Mouse (Mus musculus) ES-E14 (cell line): ENCODE measurements around the gene Olfr70. TPM values are rescaled to one million over a fixed set of nuclear protein-coding genes. Genes with fewer than 3 reads are reported as not detected.

Experiments used
- DNase-seq: peaks from one replicate; pipeline ENCODE4 v3.0.0-alpha.2; 2013; ENCODE audit warnings: low read depth, low spot score
- H3K27ac ChIP-seq: 2 replicates; pipeline ENCODE4 v1.5.1; 2012; ENCODE audit warnings: low read depth, mild to moderate bottlenecking, low read length, moderate library complexity, mixed read lengths; ENCODE audit not compliant: poor library complexity, insufficient read depth, severe bottlenecking
- H3K36me3 ChIP-seq: 2 replicates; pipeline ENCODE4 v1.6.1; 2012; ENCODE audit warnings: mild to moderate bottlenecking, low read length, moderate library complexity, mixed read lengths; ENCODE audit not compliant: control insufficient read depth, poor library complexity, insufficient read depth, severe bottlenecking
- H3K4me1 ChIP-seq, 2 experiments: fragments of 150-350 bp in 1 of 2; sonication (generic) in 1 of 2; 2 replicates each; pipeline ENCODE4 v1.6.1; 2012; ENCODE audit warnings: low read length in 2 of 2, mild to moderate bottlenecking in 1 of 2, mixed read lengths in 1 of 2; ENCODE audit not compliant: control insufficient read depth in 2 of 2, insufficient read depth in 2 of 2, poor library complexity in 1 of 2
- H3K4me3 ChIP-seq, 2 experiments: fragments of 150-350 bp in 1 of 2; sonication (generic) in 1 of 2; 2 replicates each; pipeline ENCODE4 v1.5.1; 2012; ENCODE audit warnings: low read length in 2 of 2, low read depth in 1 of 2, mild to moderate bottlenecking in 1 of 2, mixed read lengths in 1 of 2; ENCODE audit not compliant: insufficient read depth in 1 of 2, poor library complexity in 1 of 2, severe bottlenecking in 1 of 2
- H3K9ac ChIP-seq: 2 replicates; pipeline ENCODE4 v1.6.1; 2012; ENCODE audit warnings: low read depth, mild to moderate bottlenecking, low read length, mixed read lengths; ENCODE audit not compliant: poor library complexity, insufficient read depth, severe bottlenecking
- H3K9me3 ChIP-seq: fragments of 150-350 bp; sonication (generic); 2 replicates; pipeline ENCODE4 v1.6.1; 2012; ENCODE audit warnings: low read depth, mild to moderate bottlenecking, low read length; ENCODE audit not compliant: control insufficient read depth, insufficient read depth
- CHD2 ChIP-seq: IDR thresholded peaks from 2 replicates; pipeline ENCODE4 v1.6.1; 2014; ENCODE audit warnings: mild to moderate bottlenecking, low read depth, low read length, inconsistent platforms
- HCFC1 ChIP-seq: IDR thresholded peaks from 2 replicates; pipeline ENCODE4 v1.6.1; 2012; ENCODE audit warnings: low read length, inconsistent platforms, borderline replicate concordance; ENCODE audit not compliant: insufficient read depth
- MAFK ChIP-seq: IDR thresholded peaks from 2 replicates; pipeline ENCODE4 v1.6.1; 2014; ENCODE audit warnings: mild to moderate bottlenecking, low read depth, low read length, inconsistent platforms; ENCODE audit not compliant: insufficient read depth
- ZC3H11A ChIP-seq: IDR thresholded peaks from 2 replicates; pipeline ENCODE4 v1.6.1; 2012; ENCODE audit warnings: low read depth, mild to moderate bottlenecking, inconsistent platforms, low read length, borderline replicate concordance
- ZNF384 ChIP-seq: IDR thresholded peaks from 2 replicates; pipeline ENCODE4 v1.6.1; 2012; ENCODE audit warnings: low read depth, low read length, inconsistent platforms
- in situ Hi-C, 2 experiments: fragments of 600-800 bp; cut with MboI; formaldehyde crosslinking; loops; one replicate each; pipeline ENCODE4 v1.15.1; 2025; ENCODE audit warnings: low sequenced_read_pairs in 2 of 2, inconsistent platforms in 1 of 2; ENCODE audit not compliant: unreplicated experiment in 2 of 2
- total RNA-seq: library from RNA; depleted of rRNA; stranded (reverse); fragments of 300-350 nt; gene quantifications from 2 replicates; pipeline ENCODE4 v1.2.3, GENCODE M21; 2012

Olfr70 gene
- total RNA-seq, 1 experiment = not detected

GRCm38 (mm10) chr4:43709869-43710268 lies 9.3 kb upstream of the Olfr70 start, which contains the start of gene Olfr71:
Gene Olfr71 (minus strand): TSS chr4:43710255.
- no peaks in the 10 kb centered on the region for H3K36me3 ChIP-seq
- H3K4me1 ChIP-seq = no peaks in the 10 kb centered on the region
- in situ Hi-C loops = no loop called here
- DNase-seq = no peak
- H3K9ac ChIP-seq = no peak within 1 kb of the TSS
- H3K27ac ChIP-seq = no peak within 1 kb of the TSS
- no peaks in the 10 kb centered on the region for H3K9me3 ChIP-seq
- H3K4me3 ChIP-seq = no peak within 1 kb of the TSS
- TF ChIP-seq MAFK = no peak
- no peak for TF ChIP-seq ZNF384
- TF ChIP-seq HCFC1 = no peak
- no peak for TF ChIP-seq CHD2
- TF ChIP-seq ZC3H11A = no peak

DNA sequence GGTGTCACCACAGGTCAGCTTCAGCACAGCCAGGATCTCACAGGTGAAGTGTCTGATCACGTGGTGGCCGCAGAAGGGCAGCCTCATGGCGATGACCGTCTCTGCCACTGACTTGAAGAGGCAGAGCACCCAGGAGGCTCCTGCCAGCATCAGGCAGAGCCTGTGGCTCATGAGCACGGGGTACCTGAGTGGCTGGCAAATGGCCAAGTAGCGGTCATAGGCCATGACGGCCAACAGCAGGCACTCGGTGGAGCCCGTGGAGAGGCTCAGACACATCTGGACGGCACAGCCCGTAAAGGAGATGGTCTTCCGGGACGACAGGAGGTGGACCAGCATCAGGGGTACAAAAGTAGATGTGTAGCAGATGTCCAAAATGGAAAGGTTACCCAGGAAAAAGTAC lies 5.4 kb upstream of the Olfr70 start:
- TF ChIP-seq CHD2 = no peak
- TF ChIP-seq ZC3H11A = no peak
- no peak for TF ChIP-seq MAFK
- TF ChIP-seq ZNF384 = no peak
- no peak for TF ChIP-seq HCFC1

DNA sequence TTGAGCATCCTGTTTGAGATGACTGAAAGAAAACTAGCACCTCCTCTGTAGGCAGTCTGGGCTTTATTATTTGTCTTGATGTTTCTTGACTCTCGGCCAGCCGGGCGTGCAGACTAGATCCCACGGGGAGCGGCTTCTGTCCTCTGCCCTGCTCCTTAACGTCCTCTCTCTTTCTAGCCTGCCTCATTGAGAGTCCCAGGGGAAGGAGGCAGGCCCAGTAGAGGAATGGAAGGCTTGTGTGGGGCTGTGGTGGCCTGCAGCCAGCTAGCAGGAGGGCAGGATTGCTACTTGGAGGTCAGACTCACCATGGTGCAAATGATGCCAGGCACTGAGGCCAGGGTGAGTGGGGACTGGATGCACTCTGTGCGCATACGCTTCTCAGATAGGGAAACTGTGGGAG lies 3.2 kb upstream of the Olfr70 start:
- Histone ChIP-seq H3K9me3 (no peaks in the 10 kb centered on the region), H3K4me3 (no peak overlapping the region), H3K36me3 (no peaks in the 10 kb centered on the region), H3K9ac (no peak overlapping the region), H3K4me1 (no peaks in the 10 kb centered on the region), H3K27ac (no peak overlapping the region)
- in situ Hi-C loops = no loop called here
- no peak for DNase-seq
- TF ChIP-seq HCFC1 (no peak), ZNF384 (no peak), MAFK (no peak), CHD2 (no peak), ZC3H11A (no peak)

More for the DNA sequence above, 5.4 kb upstream of the Olfr70 start:
- Histone ChIP-seq H3K36me3 (no peaks in the 10 kb centered on the region), H3K4me1 (no peaks in the 10 kb centered on the region), H3K9ac (no peak overlapping the region), H3K4me3 (no peak overlapping the region), H3K27ac (no peak overlapping the region), H3K9me3 (no peaks in the 10 kb centered on the region)
- in situ Hi-C loops = no loop called here
- DNase-seq = no peak

- H3K36me3 ChIP-seq = no peaks in the 10 kb centered on the region
- H3K27ac ChIP-seq = no peak overlapping the region
- H3K9me3 ChIP-seq = no peaks in the 10 kb centered on the region
- in situ Hi-C loops = no loop called here
- no peak overlapping the region for H3K4me3 ChIP-seq
- TF ChIP-seq CHD2 = no peak
- no peak for TF ChIP-seq ZC3H11A
- no peak for TF ChIP-seq MAFK
- no peak for TF ChIP-seq HCFC1
- TF ChIP-seq ZNF384 = no peak
- H3K4me1 ChIP-seq = no peaks in the 10 kb centered on the region
- H3K9ac ChIP-seq = no peak overlapping the region
- peak; percentile 61 for DNase-seq
Observed at GRCm38 (mm10) chr4:43703439-43703838, 2.8 kb upstream of the Olfr70 start.

DNA sequence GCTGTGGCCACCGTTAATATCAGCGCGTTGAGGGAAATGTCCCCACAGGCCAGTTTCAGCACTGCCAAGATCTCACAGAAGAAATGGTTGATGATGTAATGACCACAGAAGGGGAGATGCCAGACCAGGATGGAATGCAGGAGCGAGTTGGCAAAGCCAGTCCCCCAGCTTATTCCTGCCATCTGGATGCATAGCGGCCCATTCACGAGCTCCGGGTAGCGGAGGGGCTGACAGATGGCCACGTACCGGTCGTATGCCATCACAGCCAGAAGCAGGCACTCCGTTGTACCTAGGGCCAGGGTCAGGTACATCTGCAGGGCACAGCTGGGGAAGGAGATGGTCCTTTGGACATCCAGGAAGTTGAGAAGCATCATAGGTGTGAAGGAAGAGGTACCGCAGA lies 4.0 kb downstream of the Olfr70 start:
- Histone ChIP-seq H3K4me1 (peaks cover 0 to 5% of the 10 kb centered on the region in 2 experiments), H3K9me3 (no peaks in the 10 kb centered on the region), H3K27ac (no peak overlapping the region), H3K4me3 (no peak overlapping the region), H3K9ac (no peak overlapping the region), H3K36me3 (no peaks in the 10 kb centered on the region)
- no peak for DNase-seq
- in situ Hi-C loops = no loop called here
- TF ChIP-seq HCFC1 (no peak), MAFK (no peak), CHD2 (no peak), ZC3H11A (no peak), ZNF384 (no peak)
